Mouse (Mus musculus) liver, embryonic 14.5 days (tissue): ENCODE data around the gene Secisbp2. TPM values are rescaled to one million over a fixed set of nuclear protein-coding genes. Genes with fewer than 3 reads are reported as not detected.

Experiments used
- ATAC-seq: fragments of 200-750 bp; cut with Nextera tagmentation; 2 replicates; pipeline ENCODE4 v1.8.0; 2017; ENCODE audit warnings: moderate number of reproducible peaks, mild to moderate bottlenecking, moderate library complexity; ENCODE audit not compliant: insufficient read depth
- DNase-seq, 3 experiments: peaks; one replicate each; pipeline ENCODE4 v3.0.0-alpha.2; 2012 to 2013; ENCODE audit warnings: low read depth in 3 of 3, low spot score in 3 of 3
- H3K27ac ChIP-seq: fragments of 300-500 bp; sonication (generic); 2 replicates; pipeline ENCODE4 v1.5.1; 2014; ENCODE audit warnings: moderate library complexity, mild to moderate bottlenecking, control low read depth, inconsistent platforms
- H3K27me3 ChIP-seq: fragments of 300-500 bp; sonication (generic); 2 replicates; pipeline ENCODE4 v1.6.1; 2014; ENCODE audit warnings: mild to moderate bottlenecking, low read length, moderate library complexity; ENCODE audit not compliant: control insufficient read depth, insufficient read depth
- H3K36me3 ChIP-seq: fragments of 300-500 bp; sonication (generic); replicated peaks from 2 replicates; pipeline ENCODE4 v1.6.1; 2014; ENCODE audit warnings: low read depth; ENCODE audit not compliant: control insufficient read depth, insufficient read depth
- H3K4me1 ChIP-seq, 2 experiments: fragments of 200-500 bp in 1 of 2; fragments of 300-500 bp in 1 of 2; sonication (generic) in 1 of 2; replicated peaks; 2 replicates each; pipeline ENCODE4 v1.6.1; 2012 to 2014; ENCODE audit warnings: antibody characterized with exemption in 1 of 2, inconsistent platforms in 1 of 2, low read length in 1 of 2; ENCODE audit not compliant: control insufficient read depth in 2 of 2, insufficient read depth in 2 of 2
- H3K4me2 ChIP-seq: fragments of 300-500 bp; sonication (generic); 2 replicates; pipeline ENCODE4 v1.6.1; 2014; ENCODE audit warnings: low read depth, mild to moderate bottlenecking, control low read depth, moderate library complexity
- H3K4me3 ChIP-seq, 2 experiments: fragments of 200-500 bp in 1 of 2; fragments of 300-500 bp in 1 of 2; sonication (generic) in 1 of 2; 2 replicates each; pipeline ENCODE4 v1.5.1; 2012 to 2014; ENCODE audit warnings: low read depth in 2 of 2, low read length in 2 of 2, mild to moderate bottlenecking in 2 of 2, control low read depth in 1 of 2, inconsistent platforms in 1 of 2, moderate library complexity in 1 of 2; ENCODE audit not compliant: insufficient read depth in 1 of 2
- H3K9ac ChIP-seq: fragments of 300-500 bp; sonication (generic); replicated peaks from 2 replicates; pipeline ENCODE4 v1.6.1; 2014; ENCODE audit warnings: mild to moderate bottlenecking, control low read depth, moderate library complexity
- H3K9me3 ChIP-seq: fragments of 300-500 bp; sonication (generic); 2 replicates; pipeline ENCODE4 v1.6.1; 2016; ENCODE audit warnings: low read length, mixed read lengths; ENCODE audit not compliant: control insufficient read depth
- CTCF ChIP-seq: IDR thresholded peaks from 2 replicates; pipeline ENCODE4 v1.5.1; 2016; ENCODE audit warnings: antibody characterized with exemption, low read depth, control low read depth
- EP300 ChIP-seq: IDR thresholded peaks from 2 replicates; pipeline ENCODE4 v1.6.1; 2016; ENCODE audit warnings: antibody characterized with exemption, low read depth
- WGBS: fragments of 180-500 bp; shearing (Covaris S2); extraction: QIAGEN DNeasy Blood & Tissue Kit; methylation state at CpG from one replicate; pipeline ENCODE4 v1.1.7; 2014; ENCODE audit not compliant: insufficient replicate concordance; 5-methylcytosine and 5-hydroxymethylcytosine counted together
- polyA plus RNA-seq, 2 experiments: library from polyadenylated mRNA; depleted of rRNA in 1 of 2; stranded (reverse) in 1 of 2; unstranded in 1 of 2; fragments of >200 nt; fragmentation: Nextera tagmentation in 1 of 2; extraction: Ambion mirVana in 1 of 2; gene quantifications; 2 replicates each; pipeline versions ENCODE4 v1.2.1 to v1.2.3; 2012 to 2014

Secisbp2 gene
- polyA plus RNA-seq, 2 experiments = 11.8 to 12.2 TPM

DNA sequence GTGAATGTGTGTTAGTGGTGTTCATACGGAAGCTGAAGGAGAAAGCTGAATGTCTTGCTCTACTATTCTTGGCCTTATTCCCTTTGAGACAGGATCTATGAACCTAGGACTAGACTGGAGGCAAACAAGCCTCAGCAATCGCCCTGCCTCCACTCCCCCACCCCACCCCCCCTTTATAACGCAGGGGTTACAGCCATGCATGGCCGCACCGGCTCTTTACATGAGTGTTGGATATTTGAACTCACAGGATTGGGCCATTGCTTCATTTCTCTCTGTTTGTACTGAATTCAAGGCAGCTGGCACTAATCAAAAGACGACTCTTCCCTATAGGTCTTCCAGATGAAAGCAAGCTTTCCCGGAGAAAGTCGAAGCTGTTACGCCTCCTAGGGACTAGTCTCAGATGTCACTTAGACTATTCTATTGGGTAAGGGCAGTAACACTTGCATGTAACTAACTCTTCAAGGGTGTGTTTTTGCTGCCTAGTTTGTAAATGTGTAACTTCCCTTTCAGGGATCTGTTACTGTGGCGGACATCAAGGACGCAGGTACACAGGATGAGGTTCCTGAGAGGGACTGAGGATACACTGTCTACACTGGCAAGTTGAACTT, 9.2 kb upstream of the Secisbp2 start:
- TF ChIP-seq EP300 (no peak), CTCF (no peak)
- Histone ChIP-seq H3K36me3 (no peaks in the 10 kb centered on the region; the same call in 1 of the 2 replicates), H3K4me2 (peak overlapping the region; percentile 35), H3K27me3 (no peaks in the 10 kb centered on the region), H3K9me3 (no peaks in the 10 kb centered on the region), H3K9ac (no peak overlapping the region), H3K4me1 (peaks cover 4% of the 10 kb centered on the region in 2 experiments), H3K4me3 (no peak overlapping the region), H3K27ac (peak overlapping the region; percentile 27; the same call in 1 of the 2 replicates)
- DNase-seq (no peak), ATAC-seq (no peak)
- WGBS = 54% methylated on average over 11 of the region's 11 CpGs

DNA sequence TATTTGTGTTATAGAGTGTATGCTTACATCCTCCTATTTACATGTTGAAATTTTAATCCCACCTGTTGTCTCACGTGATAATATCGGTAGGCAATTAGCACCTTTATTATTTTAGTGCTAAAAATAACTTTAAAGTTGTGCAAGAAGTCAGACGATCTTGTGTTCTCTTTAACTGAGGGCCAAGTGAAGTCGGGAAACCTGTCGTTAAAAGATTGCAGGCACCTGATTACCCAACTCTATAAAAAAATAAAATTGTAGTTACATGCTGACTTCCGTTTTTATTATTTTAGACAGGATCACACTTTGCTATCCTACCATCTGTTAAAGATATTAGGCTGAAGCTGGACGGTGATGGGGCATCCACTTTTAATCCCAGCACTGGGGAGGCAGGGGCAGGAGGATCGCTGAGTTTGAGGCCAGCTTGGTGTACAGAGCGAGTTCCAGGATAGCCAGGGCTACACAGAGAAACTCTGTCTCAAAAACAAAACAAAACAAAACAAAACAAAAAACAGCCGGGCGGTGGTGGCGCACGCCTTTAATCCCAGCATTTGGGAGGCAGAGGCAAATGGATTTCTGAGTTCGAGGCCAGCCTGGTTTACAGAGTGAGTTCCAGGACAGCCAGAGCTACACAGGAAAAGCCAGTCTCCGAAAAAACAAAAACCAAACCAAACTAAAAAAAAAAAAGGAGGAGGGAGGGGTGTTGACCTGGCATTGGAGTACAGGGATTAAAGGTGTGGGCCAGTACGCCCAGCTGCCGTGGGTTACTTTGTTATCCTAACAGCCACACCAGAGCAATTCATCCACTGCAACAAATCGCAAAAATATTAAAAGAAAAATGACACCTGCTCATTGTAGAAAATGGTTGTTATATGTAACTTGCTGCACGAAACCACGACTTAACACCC, 7.3 kb upstream of the Secisbp2 start:
- DNase-seq = no peak

GRCm38 (mm10) chr13:51644829-51645789, 6.4 kb upstream of the Secisbp2 start, which contains the start of gene Cks2:
Gene Cks2, plus strand, starts transcription at chr13:51645232.
- H3K9ac ChIP-seq = peak within 1 kb of the TSS; percentile 100
- DNase-seq = peak; percentile 99

More for the DNA sequence above, 7.3 kb upstream of the Secisbp2 start:
- no peak; the same call in 1 of the 2 replicates for ATAC-seq
- H3K27ac ChIP-seq = peak overlapping the region; percentile 61
- peaks cover 7% of the 10 kb centered on the region for H3K36me3 ChIP-seq
- peaks cover 14 to 17% of the 10 kb centered on the region in 2 experiments for H3K4me1 ChIP-seq
- H3K9ac ChIP-seq = peak overlapping the region; percentile 85
- H3K4me3 ChIP-seq = peak overlapping the region; percentile 70 to 99
- WGBS = 29% methylated on average over 20 of the region's 20 CpGs
- no peaks in the 10 kb centered on the region for H3K27me3 ChIP-seq
- no peak for TF ChIP-seq CTCF
- H3K4me2 ChIP-seq = peak overlapping the region; percentile 72
- no peaks in the 10 kb centered on the region for H3K9me3 ChIP-seq

DNA sequence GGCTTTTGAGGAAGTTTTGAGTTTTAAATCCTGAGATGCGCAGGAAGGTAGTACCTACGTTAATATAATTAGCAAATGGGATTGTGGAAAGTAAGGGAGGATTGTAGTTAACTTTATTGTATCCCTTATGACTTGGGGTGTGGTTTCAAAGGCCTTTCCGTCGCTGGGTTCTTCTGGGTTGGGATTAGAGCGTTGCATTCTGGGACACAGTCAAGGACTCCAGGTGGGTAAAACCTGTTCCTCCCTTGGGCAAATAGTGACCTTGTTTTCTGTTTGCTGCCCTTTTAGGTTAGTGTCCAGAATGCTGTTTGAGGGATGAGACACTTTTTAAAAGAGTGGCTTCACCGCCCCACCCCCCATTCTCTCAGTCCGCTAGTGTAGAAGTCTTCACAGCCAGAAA, 5.6 kb upstream of the Secisbp2 start:
- Histone ChIP-seq H3K27ac (peak overlapping the region; percentile 94), H3K9me3 (no peaks in the 10 kb centered on the region), H3K4me1 (peaks cover 15 to 17% of the 10 kb centered on the region in 2 experiments), H3K36me3 (peaks cover 19% of the 10 kb centered on the region), H3K4me3 (peak overlapping the region; percentile 87 to 99), H3K27me3 (no peaks in the 10 kb centered on the region), H3K9ac (peak overlapping the region; percentile 100), H3K4me2 (peak overlapping the region; percentile 97)
- under 1% methylated on average over 7 of the region's 7 CpGs for WGBS
- ATAC-seq = no peak
- peak; percentile 60 to 69 (median 67) for DNase-seq
- TF ChIP-seq CTCF (no peak), EP300 (no peak)

More at GRCm38 (mm10) chr13:51644829-51645789, 6.4 kb upstream of the Secisbp2 start, which contains the start of gene Cks2:
- peaks cover 14 to 17% of the 10 kb centered on the region in 2 experiments for H3K4me1 ChIP-seq
- peaks cover 15% of the 10 kb centered on the region for H3K36me3 ChIP-seq
- peak within 1 kb of the TSS; percentile 87 to 99 for H3K4me3 ChIP-seq
- H3K4me2 ChIP-seq = peak within 1 kb of the TSS; percentile 97
- no peaks in the 10 kb centered on the region for H3K27me3 ChIP-seq
- TF ChIP-seq CTCF (0 out of 2 replicates have a peak, but pooled peaks have one; percentile 4), EP300 (no peak; the same call in 1 of the 2 replicates)
- H3K27ac ChIP-seq = peak within 1 kb of the TSS; percentile 94
- peak; percentile 91 for ATAC-seq
- H3K9me3 ChIP-seq = no peaks in the 10 kb centered on the region
- under 1% methylated on average over 83 of the region's 83 CpGs for WGBS
